Mouse (Mus musculus) lung, embryonic 14.5 days (tissue): Measurements from ENCODE around the gene Dlgap4. TPM values are rescaled to one million over a fixed set of nuclear protein-coding genes. Genes with fewer than 3 reads are reported as not detected.

Experiments
- ATAC-seq: fragments of 200-750 bp; cut with Nextera tagmentation; 2 replicates; pipeline ENCODE4 v1.8.0; 2017; ENCODE audit warnings: mild to moderate bottlenecking, moderate TSS enrichment, moderate library complexity; ENCODE audit not compliant: insufficient read depth
- DNase-seq: peaks from one replicate; pipeline ENCODE4 v3.0.0-alpha.2; 2015
- H3K27ac ChIP-seq: fragments of 300-500 bp; sonication (generic); 2 replicates; pipeline ENCODE4 v1.5.1; 2014; ENCODE audit warnings: low read depth, mild to moderate bottlenecking, moderate library complexity
- H3K27me3 ChIP-seq: fragments of 300-500 bp; sonication (generic); 2 replicates; pipeline ENCODE4 v1.6.1; 2014; ENCODE audit warnings: low read length, control low read depth; ENCODE audit not compliant: insufficient read depth
- H3K36me3 ChIP-seq: fragments of 300-500 bp; sonication (generic); 2 replicates; pipeline ENCODE4 v1.6.1; 2014; ENCODE audit warnings: control low read depth; ENCODE audit not compliant: insufficient read depth
- H3K4me1 ChIP-seq: fragments of 300-500 bp; sonication (generic); 2 replicates; pipeline ENCODE4 v1.6.1; 2014; ENCODE audit warnings: antibody characterized with exemption, control low read depth; ENCODE audit not compliant: insufficient read depth
- H3K4me2 ChIP-seq: fragments of 300-500 bp; sonication (generic); 2 replicates; pipeline ENCODE4 v1.6.1; 2014; ENCODE audit warnings: mild to moderate bottlenecking
- H3K4me3 ChIP-seq: fragments of 300-500 bp; sonication (generic); 2 replicates; pipeline ENCODE4 v1.5.1; 2014; ENCODE audit warnings: low read depth, low read length
- H3K9ac ChIP-seq: fragments of 300-500 bp; sonication (generic); 2 replicates; pipeline ENCODE4 v1.6.1; 2014
- H3K9me3 ChIP-seq: fragments of 300-500 bp; sonication (generic); 2 replicates; pipeline ENCODE4 v1.6.1; 2016; ENCODE audit warnings: low read depth, low read length, control low read depth
- CTCF ChIP-seq: IDR thresholded peaks from 2 replicates; pipeline ENCODE4 v1.5.1; 2016; ENCODE audit warnings: antibody characterized with exemption, low read depth
- WGBS: fragments of 180-500 bp; shearing (Covaris S2); extraction: QIAGEN DNeasy Blood & Tissue Kit; methylation state at CpG from one replicate; pipeline ENCODE4 v1.1.7; 2014; 5-methylcytosine and 5-hydroxymethylcytosine counted together
- polyA plus RNA-seq: library from polyadenylated mRNA; unstranded; fragments of >200 nt; fragmentation: Nextera tagmentation; extraction: Ambion mirVana; gene quantifications from 2 replicates; pipeline ENCODE4 v1.2.1, GENCODE M21; 2014

Dlgap4 gene
- polyA plus RNA-seq, 1 experiment from 2014 or later: 78.7 TPM

DNA sequence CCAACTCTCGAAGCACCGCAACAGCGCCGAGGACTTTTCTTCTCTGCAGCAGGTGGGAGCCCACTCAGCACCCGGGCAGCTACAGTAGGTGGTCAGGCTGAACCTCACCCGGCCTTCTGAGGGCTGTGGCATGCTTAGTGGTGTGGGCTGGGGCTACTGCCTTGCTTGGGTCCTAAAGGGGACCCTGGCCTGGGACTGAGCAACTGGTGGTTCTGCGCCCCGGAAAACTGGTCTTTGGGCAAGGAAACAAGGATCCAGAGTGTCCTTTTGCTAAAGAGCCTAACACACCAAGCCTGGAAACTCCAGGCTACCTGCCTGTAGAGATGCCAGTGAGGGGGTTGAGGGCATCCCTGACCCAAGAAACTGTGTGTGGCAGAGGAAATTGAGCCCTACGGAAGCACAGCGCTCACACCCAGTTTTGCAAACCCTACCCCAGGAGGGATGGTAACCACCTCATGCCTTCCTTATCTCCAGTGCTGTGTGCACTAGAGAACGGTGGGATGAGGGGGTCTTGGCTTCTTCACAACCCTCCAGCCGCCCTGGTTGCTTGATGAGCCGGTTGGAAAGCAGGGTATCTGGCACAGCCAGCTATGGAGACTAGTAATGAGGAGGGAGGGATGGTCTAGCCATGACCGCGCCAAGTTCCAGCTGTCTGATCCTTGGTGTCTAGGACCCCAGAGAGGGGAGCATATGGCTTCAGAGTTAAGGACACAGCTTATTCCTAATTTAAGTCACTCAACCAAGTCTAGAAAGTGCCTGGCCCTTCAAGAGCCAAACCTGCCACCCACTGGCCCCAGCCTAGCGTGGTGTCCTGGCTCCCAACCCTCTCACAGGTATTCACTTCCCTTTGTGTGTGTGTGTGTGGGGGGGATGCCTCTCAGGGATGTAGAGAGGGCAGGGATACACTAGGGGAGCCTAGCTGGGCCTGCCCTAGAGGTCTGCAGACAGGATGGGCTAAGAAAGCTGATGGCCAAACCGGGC lies 162.2 kb downstream of the Dlgap4 start:
- H3K27me3 ChIP-seq: no peaks in the 10 kb centered on the region
- peak overlapping the region; percentile 96 for H3K27ac ChIP-seq
- 30% methylated on average over 17 of the region's 17 CpGs for WGBS
- H3K4me2 ChIP-seq: peak overlapping the region; percentile 69
- H3K4me3 ChIP-seq: peak overlapping the region; percentile 44
- H3K4me1 ChIP-seq: peaks cover 21% of the 10 kb centered on the region
- no peak for TF ChIP-seq CTCF
- peak overlapping the region; percentile 64 for H3K9ac ChIP-seq
- ATAC-seq (no peak), DNase-seq (no peak)
- H3K36me3 ChIP-seq: peaks cover 8% of the 10 kb centered on the region; the same call in 1 of the 2 replicates
- no peaks in the 10 kb centered on the region for H3K9me3 ChIP-seq

DNA sequence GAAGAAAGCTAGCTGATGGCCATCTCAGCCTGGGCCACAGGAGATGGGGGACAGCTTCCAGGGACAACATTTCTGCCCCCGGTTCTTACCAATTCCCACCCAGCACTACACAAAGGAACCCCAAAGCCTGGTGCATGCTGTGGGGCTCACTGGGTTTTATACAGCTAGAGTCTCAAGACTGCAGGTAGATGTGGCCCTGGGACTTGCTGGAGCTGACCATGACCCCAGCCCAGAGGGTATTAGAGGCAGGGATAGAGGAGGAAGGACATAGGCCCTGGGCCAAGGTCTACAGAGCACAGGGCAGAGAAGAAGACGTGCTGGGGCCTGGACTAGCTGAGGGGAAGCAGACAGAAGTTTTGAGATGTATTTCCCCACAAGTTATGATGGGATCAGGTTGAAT lies 163.4 kb downstream of the Dlgap4 start:
- Histone ChIP-seq H3K9ac (peak overlapping the region; percentile 48), H3K36me3 (peaks cover 8% of the 10 kb centered on the region; the same call in 1 of the 2 replicates), H3K9me3 (no peaks in the 10 kb centered on the region), H3K4me3 (peak overlapping the region; percentile 30), H3K4me2 (peak overlapping the region; percentile 54), H3K27ac (peak overlapping the region; percentile 42; the same call in 1 of the 2 replicates), H3K27me3 (no peaks in the 10 kb centered on the region), H3K4me1 (peaks cover 23% of the 10 kb centered on the region)
- no peak for TF ChIP-seq CTCF
- no peak for DNase-seq
- ATAC-seq: no peak
- WGBS: 84% methylated on average over 2 of the region's 2 CpGs

DNA sequence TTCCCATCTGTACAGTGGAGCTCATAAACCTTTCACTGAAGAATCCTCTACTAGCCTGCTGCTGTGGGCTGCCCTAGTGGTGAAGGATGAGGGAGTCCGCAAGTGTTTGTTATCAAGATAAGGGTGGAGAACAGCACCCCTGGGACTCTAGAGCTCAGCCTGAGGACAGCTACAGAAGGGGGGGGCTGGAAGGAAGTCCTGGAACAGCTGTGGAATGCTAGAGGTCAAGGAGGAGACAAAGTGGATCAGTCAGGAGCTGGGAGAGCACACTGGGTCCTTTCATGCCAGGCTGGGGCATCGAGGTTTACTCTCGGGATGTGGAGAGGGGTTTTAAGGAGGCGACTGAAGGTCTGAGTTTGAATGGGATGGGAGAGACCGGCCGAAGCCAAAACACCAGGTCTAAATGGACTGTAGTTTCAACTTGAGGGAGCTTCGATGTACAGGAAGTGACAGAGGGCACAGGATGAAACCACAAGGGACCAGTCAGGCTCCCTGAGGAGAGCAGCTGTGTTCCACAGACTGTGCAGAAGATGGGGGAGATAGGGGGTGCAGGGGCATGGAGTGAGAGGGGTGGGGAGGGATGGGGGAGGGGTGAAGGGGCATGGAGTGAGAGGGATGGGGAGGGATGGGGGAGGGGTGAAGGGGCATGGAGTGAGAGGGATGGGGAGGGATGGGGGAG lies 164.0 kb downstream of the Dlgap4 start:
- Histone ChIP-seq H3K27ac (peak overlapping the region; percentile 42; the same call in 1 of the 2 replicates), H3K9me3 (no peaks in the 10 kb centered on the region), H3K27me3 (no peaks in the 10 kb centered on the region), H3K4me2 (peak overlapping the region; percentile 54), H3K4me3 (peak overlapping the region; percentile 30), H3K36me3 (peaks cover 8% of the 10 kb centered on the region; the same call in 1 of the 2 replicates), H3K4me1 (peaks cover 23% of the 10 kb centered on the region), H3K9ac (peak overlapping the region; percentile 48)
- TF ChIP-seq CTCF: 0 out of 2 replicates have a peak, but pooled peaks have one; percentile 12
- WGBS: 29% methylated on average over 7 of the region's 7 CpGs
- DNase-seq: peak; percentile 31
- ATAC-seq: no peak

GRCm38 (mm10) chr2:156778571-156778970 lies 165.1 kb downstream of the Dlgap4 start:
- Histone ChIP-seq H3K4me3 (peak overlapping the region; percentile 8; the same call in 1 of the 2 replicates), H3K4me1 (peaks cover 23% of the 10 kb centered on the region), H3K36me3 (peaks cover 8% of the 10 kb centered on the region; the same call in 1 of the 2 replicates), H3K9ac (no peak overlapping the region; the same call in 1 of the 2 replicates), H3K9me3 (no peaks in the 10 kb centered on the region), H3K27ac (no peak overlapping the region), H3K4me2 (peak overlapping the region; percentile 54), H3K27me3 (no peaks in the 10 kb centered on the region)
- WGBS: 66% methylated on average over 8 of the region's 8 CpGs
- no peak for ATAC-seq
- DNase-seq: no peak
- TF ChIP-seq CTCF: no peak

DNA sequence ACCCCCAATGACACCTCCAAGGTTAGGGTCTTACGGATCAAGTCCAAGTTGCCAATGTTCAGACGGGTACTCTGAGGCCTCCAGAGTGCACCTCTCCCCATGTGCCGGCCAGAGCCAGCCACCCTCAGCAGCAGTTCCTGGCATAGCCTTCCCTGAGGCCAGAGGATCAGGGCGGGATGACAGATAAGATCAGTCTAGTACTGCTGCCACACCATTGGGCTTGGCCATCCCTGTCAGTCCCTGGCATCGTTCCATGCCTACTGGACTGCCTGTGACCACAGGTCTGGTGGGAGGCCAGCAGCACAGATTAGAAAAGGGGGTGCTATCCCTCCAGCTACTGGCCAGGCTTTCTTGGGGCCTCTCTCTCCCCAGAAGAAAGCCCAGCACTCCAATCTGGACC lies 165.5 kb downstream of the Dlgap4 start:
- Histone ChIP-seq H3K9me3 (no peaks in the 10 kb centered on the region), H3K36me3 (peaks cover 8% of the 10 kb centered on the region; the same call in 1 of the 2 replicates), H3K9ac (no peak overlapping the region), H3K27ac (no peak overlapping the region), H3K4me3 (no peak overlapping the region), H3K4me1 (peaks cover 22% of the 10 kb centered on the region), H3K4me2 (peak overlapping the region; percentile 54), H3K27me3 (no peaks in the 10 kb centered on the region)
- WGBS: 62% methylated on average over 5 of the region's 5 CpGs
- TF ChIP-seq CTCF: no peak
- ATAC-seq: no peak
- no peak for DNase-seq

- Histone ChIP-seq H3K27ac (no peak overlapping the region), H3K4me3 (no peak overlapping the region), H3K9ac (no peak overlapping the region), H3K9me3 (no peaks in the 10 kb centered on the region), H3K4me1 (peaks cover 18% of the 10 kb centered on the region), H3K4me2 (peak overlapping the region; percentile 54), H3K27me3 (no peaks in the 10 kb centered on the region), H3K36me3 (peaks cover 8% of the 10 kb centered on the region; the same call in 1 of the 2 replicates)
- no peak for ATAC-seq
- WGBS: 42% methylated on average over 2 of the region's 2 CpGs
- no peak for DNase-seq
- no peak for TF ChIP-seq CTCF
Observed at GRCm38 (mm10) chr2:156779488-156779887, 166.0 kb downstream of the Dlgap4 start.
